Mouse (Mus musculus) hematopoietic multipotent progenitor cell, adult 10-12 weeks (in vitro differentiated cells): ENCODE data around the gene Gm4737. TPM values are rescaled to one million over a fixed set of nuclear protein-coding genes. Genes with fewer than 3 reads are reported as not detected.

Experiments
- polyA plus RNA-seq: library from polyadenylated mRNA; stranded (reverse); fragments of >175 nt; gene quantifications from 2 replicates; pipeline ENCODE4 v1.2.3, GENCODE M21; 2012; ENCODE audit warnings: low replicate concordance

Gene Gm4737
- polyA plus RNA-seq: 20.5 and 24.6 TPM in 2 replicates

DNA sequence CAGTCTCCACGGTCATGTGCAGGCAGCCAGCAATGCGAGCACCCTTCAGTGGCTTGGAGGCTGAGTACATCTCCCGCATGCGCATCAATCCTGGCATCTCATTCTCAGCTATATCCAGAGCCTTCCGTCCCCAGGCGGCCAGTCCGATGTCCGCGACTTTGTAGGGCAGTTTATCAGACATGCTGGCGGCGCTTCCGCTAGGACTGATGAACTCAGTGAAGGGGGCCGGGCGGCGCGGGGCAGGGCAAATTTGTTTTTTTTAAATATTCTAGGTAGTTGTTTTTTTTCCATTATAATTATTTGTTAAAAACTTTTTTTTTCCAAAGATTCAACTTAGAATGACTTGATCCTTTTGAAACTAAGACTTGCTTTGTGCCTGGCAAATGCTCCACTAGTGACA, at the start of gene Gm4737:
Gene Gm4737 (minus strand): TSS at position 246 of the 400 bp plus-strand sequence.

GRCm38 (mm10) chr16:46120020-46120419, 34.9 kb downstream of the Gm4737 start, which contains the start of gene Cd96:
Gene Cd96, minus strand, starts transcription at chr16:46120251.

Other genes with a start within 250 kb of the Gm4737 start
- gene Phldb2, start 201.5 kb downstream of the Gm4737 start, polyA plus RNA-seq: 0.05 and 0.62 TPM in 2 replicates
- 0.54 and 1.2 TPM in 2 replicates for gene Plcxd2, start 144.9 kb downstream of the Gm4737 start, polyA plus RNA-seq
- 2.3 and 2.6 TPM in 2 replicates for gene Cd96, start 34.8 kb downstream of the Gm4737 start, polyA plus RNA-seq